Mouse (Mus musculus): Measurements from ENCODE around the gene Cryge. TPM values are rescaled to one million over a fixed set of nuclear protein-coding genes. Genes with fewer than 3 reads are reported as not detected.

Cryge gene
- polyA plus RNA-seq (2012; fragmentation: generic; extraction: Trizol), result not detected

DNA sequence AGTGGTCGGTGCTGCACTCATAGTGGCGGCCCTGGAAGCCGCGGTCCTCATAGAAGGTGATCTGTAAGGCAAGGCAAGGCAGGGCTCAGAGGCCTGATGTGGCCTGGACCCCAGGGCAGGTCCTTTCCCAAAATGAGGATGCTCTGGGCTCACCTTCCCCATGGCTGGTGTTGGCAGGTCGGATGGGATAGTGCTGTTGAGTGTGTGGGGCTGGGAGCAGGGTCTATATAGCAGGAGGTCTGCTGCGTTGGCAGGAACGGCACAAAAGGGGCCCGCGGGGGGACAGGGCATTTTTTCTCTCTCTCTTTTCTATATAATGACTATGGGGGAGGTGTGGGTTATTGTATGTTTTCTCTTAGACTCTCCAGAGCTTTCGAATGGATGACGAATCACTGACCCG is at the start of gene Cryge:
Gene Cryge (minus strand): TSS at position 198 of the 400 bp plus-strand sequence.

DNA sequence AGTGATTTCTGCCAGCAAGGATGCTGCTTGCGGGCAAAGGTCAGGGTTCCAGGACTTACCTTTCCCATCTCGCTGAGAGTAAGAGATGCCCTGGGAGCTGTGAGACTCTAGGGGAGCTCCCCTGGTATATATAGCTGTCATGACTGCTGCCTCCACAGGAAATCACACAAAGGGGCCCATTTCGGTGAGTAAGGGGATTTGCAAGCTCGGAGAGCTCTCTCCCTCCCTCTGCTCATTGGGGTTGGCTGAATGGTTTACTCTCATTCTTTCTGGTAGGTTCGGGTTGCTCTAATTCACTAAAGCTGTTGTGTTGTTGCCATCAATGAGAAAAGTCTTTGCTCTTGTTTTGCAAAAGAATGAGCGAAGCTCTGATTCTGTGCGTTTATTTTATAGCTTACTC is 31.2 kb upstream of the Cryge start, which contains the start of gene Crygb:
Gene Crygb (minus strand): TSS at position 101 of the 400 bp plus-strand sequence.

DNA sequence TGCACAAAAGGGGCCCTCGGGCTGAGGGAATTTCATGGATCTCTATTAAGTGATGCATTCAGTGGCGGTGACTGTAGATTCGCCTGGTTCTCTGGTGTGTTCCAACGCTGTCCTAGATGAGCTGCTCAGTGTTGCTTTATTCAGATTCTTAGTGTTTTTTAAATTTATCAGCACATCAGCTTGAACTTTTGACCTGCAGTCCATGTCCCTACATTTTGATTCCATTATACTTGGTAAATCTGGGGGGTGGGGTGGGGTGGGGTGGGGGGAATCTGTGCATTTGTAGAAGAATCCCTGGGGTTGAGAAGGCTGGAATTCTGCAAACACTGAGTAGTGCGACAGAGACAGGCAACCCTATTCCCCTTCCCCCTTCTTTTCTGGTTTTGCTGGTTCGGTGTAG is 22.6 kb upstream of the Cryge start, which contains the start of gene Crygc:
Gene Crygc (minus strand): TSS at position 101 of the 400 bp plus-strand sequence.

DNA sequence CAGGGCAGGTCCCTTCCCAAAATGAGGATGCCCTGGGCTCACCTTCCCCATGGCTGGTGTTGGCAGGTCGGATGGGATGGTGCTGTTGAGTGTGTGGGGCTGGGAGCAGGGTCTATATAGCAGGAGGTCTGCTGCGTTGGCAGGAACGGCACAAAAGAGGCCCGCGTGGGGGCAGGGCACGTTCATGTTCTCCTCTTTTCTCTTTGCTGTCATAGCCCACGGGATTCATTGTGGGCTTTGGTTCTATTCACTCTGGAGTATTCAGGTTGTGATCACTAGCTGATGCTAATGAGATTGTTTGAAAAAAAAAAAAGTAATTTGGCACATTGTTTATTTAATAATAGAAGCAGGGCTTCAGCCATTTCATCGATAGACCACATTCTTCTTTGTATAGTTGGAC is 12.4 kb upstream of the Cryge start, which contains the start of gene Crygd:
Gene Crygd (minus strand): TSS at position 101 of the 400 bp plus-strand sequence.

DNA sequence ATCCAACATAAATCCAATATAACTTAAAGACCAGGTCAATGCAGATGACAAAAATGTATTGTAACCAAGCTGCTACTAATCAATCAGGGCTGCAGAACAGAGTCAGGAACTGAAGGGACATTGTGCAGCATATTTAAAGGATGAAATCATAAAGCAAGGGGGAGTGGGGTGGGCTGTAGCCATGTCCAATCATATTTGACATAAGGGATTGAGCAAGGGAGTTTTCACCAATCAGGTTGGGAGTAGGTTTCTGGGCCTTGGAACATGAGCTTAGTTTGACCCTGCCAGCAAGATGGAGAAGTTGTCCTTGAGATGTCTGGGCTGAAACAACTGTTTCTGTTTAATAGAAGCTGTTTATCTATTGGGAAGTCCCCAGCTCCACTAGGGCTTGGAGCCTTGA is 18.3 kb downstream of the Cryge start, which contains the start of gene Akr1cl:
Gene Akr1cl (minus strand): TSS at position 119 of the 400 bp plus-strand sequence.

Other genes with a start within 250 kb of the Cryge start
- gene Plekhm3, start 94.3 kb downstream of the Cryge start, polyA plus RNA-seq (2012; fragmentation: generic; extraction: Trizol), result 1 to 10 TPM in 1 of 2 experiments, under 1 TPM in 1; 0.29 to 1.4 TPM
- gene Akr1cl, start 18.4 kb downstream of the Cryge start, polyA plus RNA-seq (2012; fragmentation: generic; extraction: Trizol), result under 1 TPM in 1 of 2 experiments, not detected in 1; 0.24 TPM
- gene Crygd, start 12.3 kb upstream of the Cryge start, polyA plus RNA-seq (2012; fragmentation: generic; extraction: Trizol), result not detected
- not detected for gene Crygc, start 22.5 kb upstream of the Cryge start, polyA plus RNA-seq (2012; fragmentation: generic; extraction: Trizol)
- gene Crygb, start 31.1 kb upstream of the Cryge start, polyA plus RNA-seq (2012; fragmentation: generic; extraction: Trizol), result not detected
- under 1 TPM in 1 of 2 experiments, not detected in 1; 0.08 TPM for gene Cryga, start 52.2 kb upstream of the Cryge start, polyA plus RNA-seq (2012; fragmentation: generic; extraction: Trizol)
- gene Gm28845, start 68.4 kb upstream of the Cryge start, polyA plus RNA-seq (2012; fragmentation: generic; extraction: Trizol), result not detected
- gene D630023F18Rik, start 72.1 kb upstream of the Cryge start, polyA plus RNA-seq (2012; fragmentation: generic; extraction: Trizol), result under 1 TPM in 1 of 2 experiments, not detected in 1; 0.47 TPM
- gene Idh1, start 135.4 kb upstream of the Cryge start, polyA plus RNA-seq (2012; fragmentation: generic; extraction: Trizol), result 10 to 100 TPM in 1 of 2 experiments, 1 to 10 TPM in 1; 2.8 to 66.9 TPM
- 1 to 10 TPM in 1 of 2 experiments, under 1 TPM in 1; 0.34 to 1.7 TPM for gene Pikfyve, start 135.5 kb upstream of the Cryge start, polyA plus RNA-seq (2012; fragmentation: generic; extraction: Trizol)
- gene Pth2r, start 230.9 kb upstream of the Cryge start, polyA plus RNA-seq (2012; fragmentation: generic; extraction: Trizol), result not detected

Measured in C3H10T1/2 (cell line).